Mouse (Mus musculus) bone marrow macrophage, adult 2 months (primary cell): ENCODE measurements around the gene Setdb1.

Experiments
- CTCF ChIP-seq: IDR thresholded peaks from 2 replicates; pipeline ENCODE4 v1.5.1; 2012; ENCODE audit warnings: low read depth, mild to moderate bottlenecking, low read length, moderate library complexity
- POLR2A ChIP-seq: IDR thresholded peaks from 2 replicates; pipeline ENCODE4 v1.6.1; 2012; ENCODE audit warnings: mild to moderate bottlenecking, low read depth, low read length, borderline replicate concordance

DNA sequence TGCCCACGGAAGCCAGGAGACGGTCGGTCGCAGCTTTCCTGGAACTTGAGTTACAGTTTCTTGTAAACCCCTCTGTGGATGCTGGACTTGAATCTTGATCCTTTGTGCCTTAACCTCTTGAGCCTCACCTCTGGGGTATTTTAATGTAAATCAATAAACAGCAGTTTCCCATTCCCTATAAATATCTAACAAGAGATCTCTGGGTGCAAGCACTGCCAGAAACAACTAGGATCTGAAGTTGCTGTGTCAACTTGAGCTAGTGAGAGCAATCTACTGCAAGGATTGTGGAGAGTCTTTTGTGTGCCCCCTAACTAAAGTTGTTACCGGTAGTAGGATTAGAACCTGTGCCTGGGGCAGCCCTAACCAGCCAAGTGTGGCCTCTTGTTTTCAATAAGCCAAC is 71.6 kb downstream of the Setdb1 start:
- TF ChIP-seq CTCF (no peak), POLR2A (no peak)
